Mouse (Mus musculus) thymus, postnatal 0 days (tissue): ENCODE data around the gene Bcorl1. TPM values are rescaled to one million over a fixed set of nuclear protein-coding genes. Genes with fewer than 3 reads are reported as not detected.

ENCODE experiments used
- DNase-seq: peaks from one replicate; pipeline ENCODE4 v3.0.0-alpha.2; 2015; ENCODE audit warnings: low spot score
- polyA plus RNA-seq: library from polyadenylated mRNA; unstranded; fragments of >200 nt; fragmentation: Nextera tagmentation; extraction: Ambion mirVana; gene quantifications from 2 replicates; pipeline ENCODE4 v1.2.1, GENCODE M21; 2015

Gene Bcorl1
- polyA plus RNA-seq, 1 experiment from 2014 or later, result 1.8 TPM

DNA sequence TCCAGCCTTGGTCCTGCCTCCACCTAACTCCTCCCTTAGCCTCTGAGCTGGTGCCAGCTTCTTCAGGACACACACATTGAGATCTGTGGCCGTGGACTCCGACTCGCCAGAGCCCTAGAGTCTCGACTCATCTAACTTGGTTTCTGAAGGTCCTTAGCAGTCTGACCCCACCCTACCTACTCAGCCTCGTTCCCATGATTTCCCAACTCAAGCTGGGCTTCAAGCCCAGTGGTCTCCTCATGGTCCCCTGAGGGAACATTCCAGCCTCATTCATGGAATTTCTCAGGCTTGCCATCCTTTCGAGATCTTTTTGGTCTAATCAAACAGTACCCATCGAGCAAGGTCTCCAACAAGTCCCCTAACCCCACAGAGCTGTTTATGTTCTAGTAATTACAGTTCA lies 100.8 kb downstream of the Bcorl1 start:
- no peak for DNase-seq

DNA sequence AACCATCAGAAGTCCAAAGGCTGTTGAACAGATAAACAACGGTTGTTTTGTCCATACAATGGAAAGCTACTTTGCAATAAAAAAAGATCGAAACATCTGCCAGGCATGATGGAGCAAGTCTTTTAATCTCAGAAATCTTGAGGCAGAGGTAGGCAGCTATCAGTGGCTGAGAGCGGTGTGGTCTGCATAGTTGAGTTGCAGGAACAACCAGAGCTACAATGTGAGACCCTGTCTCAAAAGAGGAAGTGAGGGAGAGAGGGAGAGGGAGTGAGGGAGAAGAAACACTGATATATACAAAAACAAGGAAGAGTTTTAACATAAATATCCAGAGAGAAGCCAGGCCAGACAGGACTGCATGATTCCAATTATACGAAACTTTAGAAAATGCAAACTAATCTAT lies 103.5 kb downstream of the Bcorl1 start:
- no peak for DNase-seq

DNA sequence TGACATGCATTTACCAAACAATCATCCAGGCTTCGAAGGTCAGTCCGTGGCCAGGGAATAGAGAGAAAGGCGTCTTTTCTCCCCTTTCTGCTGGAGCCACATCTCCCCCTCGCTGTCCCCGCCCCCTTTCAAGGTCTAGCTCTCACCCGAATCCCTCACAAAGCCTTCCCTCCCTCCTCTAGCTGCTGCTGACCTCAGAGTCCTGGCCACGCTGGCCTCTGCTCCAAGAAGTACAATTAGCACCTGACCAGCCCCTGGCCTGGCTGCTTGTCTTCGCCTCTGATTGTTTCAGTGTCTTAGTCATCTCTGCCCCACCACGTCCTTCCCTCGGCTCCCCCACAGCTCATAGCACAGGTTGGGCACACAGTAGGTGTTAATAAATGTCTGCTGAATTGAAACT lies 108.5 kb downstream of the Bcorl1 start:
- no peak for DNase-seq

DNA sequence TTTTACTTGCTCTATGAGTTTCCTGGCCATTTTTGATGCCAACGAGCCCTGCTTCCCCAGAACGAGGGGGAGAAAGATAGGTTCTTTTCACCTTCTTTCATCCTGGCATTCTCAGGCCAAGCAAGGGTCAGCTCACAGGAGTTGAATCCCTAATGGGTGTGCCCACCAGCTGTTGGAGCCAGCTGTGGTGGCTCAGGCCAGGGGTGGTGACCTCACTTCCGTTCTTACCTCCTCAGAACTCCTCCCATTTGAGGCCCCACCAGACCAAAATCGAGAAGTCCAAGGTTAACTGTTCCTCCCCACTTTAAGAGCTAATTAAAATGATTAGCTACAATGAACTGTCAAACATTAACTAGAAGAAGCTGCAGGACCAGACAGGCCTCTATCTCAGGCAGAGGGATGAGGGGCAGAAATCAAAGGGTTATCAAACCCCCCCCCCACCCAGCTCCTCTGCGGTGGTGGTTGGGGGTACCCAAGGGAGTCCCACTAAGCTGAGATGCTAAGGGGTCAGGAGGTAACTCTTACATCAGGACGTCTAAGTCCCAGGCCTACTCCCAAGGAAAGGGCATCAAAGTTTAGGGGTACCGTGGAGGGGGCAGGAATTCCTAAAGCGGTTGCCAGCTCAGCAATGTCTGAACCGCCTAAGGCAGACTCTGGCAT lies 111.2 kb downstream of the Bcorl1 start:
- DNase-seq, result peak; percentile 34

DNA sequence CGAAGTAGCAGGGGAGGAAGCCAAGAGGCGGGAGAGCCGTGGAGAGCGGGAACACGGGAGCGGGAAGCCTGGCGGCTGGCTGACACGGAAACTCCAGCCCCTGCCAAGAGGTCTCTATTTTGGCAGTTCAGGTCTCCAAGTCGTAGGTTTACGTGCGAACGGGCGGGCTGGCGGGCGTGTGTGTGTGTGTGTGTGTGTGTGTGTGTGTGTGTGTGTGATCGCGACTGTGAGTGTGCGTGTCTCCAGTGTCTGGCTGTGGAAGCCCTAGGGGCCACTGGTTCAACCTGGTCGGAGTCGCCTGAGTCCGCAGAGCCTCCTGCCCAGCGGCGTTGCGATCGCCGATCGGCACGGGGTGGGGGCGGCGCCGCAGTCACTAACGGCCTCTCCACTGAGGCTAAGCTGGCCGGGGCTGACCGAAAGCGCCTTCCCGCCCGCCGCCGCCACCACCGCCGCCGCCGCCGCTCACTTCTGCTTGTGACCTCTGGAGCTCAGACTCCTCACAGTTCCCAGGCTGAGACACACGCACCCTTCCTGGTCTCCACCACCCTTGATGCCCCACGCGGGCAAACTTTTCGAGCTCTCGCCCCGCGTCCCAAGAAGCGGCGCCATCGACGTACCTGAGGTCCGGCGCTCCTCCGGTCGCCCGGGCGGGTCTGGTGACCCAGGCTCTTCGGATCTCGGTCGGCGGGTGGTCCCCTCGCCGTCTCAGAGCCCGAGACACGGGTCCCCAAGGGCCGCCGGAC lies 111.9 kb downstream of the Bcorl1 start:
- no peak for DNase-seq

DNA sequence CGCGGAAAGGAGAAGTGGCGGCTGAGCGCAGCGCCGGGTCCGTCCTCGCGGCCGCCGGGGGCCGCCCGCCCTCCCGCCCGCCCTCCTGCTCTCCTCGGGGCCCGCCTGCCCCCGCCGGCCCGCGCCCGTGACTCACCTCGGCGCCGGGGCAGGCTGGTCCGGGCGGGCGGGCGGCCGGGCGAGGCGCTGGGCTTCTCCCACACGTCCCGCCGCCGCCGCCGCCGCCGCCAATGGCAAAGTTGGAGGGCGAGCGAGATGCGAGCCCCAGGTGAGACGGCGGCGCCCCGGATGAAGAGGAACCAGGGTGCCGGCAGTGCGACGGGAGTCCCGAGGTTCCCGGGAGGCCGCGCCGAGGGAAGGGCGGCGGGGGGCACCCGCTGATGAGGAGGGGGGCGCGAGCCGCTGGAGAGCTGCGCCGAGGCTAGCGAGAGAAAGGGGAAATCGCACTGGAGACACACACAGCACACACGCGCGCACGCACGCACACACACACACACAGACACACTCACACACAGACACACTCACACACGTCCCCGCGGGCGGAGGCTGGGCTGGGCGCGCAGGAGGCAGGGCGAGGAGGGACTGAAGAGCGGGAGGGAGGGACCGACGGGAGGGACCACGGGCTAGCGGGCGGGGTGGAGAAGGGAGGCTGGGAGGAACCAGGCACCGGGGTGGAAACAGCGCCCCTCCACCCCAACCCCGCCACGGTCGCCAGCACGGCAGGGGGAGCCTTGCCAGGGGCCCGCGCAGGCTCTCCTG lies 112.8 kb downstream of the Bcorl1 start:
- peak; percentile 80 for DNase-seq

DNA sequence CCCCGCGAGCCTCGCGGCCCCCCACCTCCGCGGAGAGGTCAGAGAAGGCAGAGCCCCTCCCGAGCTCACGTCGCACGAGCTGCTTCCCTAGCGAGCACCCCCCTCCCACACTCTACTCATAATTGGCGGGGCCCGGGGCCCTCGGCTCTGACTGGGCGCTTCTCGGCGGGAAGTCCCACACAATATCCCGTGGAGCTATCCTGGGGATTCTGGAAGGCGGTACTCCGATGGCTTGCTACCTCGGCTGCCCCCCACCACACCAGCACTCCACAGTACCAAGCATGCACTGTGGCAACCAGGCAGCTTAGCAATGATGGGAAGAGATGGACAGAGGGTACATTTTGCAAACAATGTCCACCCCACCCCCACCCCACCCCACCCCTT lies 113.3 kb downstream of the Bcorl1 start:
- no peak for DNase-seq

DNA sequence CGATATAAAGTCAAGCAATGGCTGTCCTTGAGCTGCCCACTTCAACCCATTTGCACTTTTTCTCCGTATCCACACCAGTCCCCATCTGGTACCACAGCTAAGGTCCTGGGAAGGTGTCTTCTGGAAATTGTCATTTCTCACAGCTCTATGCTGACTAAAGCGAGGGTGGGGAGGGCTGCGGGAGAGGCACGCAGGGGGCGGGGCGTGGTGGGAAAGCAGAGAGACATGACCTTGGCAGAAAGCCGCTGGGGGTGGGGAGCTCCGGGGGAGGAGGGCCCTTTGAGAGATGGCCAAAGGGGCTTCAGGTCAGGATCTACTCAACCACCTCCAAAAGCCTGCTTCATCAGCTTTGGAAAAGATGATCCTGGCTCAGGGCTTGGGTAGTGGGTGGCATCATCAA lies 113.9 kb downstream of the Bcorl1 start:
- peak; percentile 40 for DNase-seq

DNA sequence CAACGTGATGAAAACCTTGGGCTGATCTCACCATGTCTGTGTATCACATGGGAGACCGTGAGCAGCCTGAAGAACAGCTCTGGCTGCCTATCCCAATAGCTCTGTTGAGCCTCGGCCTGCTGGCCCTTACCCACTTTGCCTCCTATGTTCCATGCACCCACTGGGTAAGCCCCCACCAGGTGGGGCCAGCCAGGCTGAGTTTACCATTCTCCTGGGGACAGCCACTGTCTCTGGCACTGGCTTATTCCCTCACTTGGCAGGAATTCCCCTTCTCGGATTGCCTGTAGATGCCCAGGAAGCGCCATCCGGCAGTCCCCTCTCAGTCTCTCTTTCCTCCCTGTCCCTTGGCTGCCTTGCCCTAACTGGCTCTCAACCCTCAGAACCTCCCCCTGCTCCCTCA lies 115.8 kb downstream of the Bcorl1 start:
- no peak for DNase-seq

Other genes with a start within 250 kb of the Bcorl1 start
- gene Xpnpep2, start 232.6 kb upstream of the Bcorl1 start, polyA plus RNA-seq, result 0.46 and 0.55 TPM in 2 replicates
- 240 and 251 TPM in 2 replicates for gene Sash3, start 194.9 kb upstream of the Bcorl1 start, polyA plus RNA-seq
- gene Zdhhc9, start 132.5 kb upstream of the Bcorl1 start, polyA plus RNA-seq, result 3.0 and 4.1 TPM in 2 replicates
- 26.8 and 27.3 TPM in 2 replicates for gene Utp14a, start 84.5 kb upstream of the Bcorl1 start, polyA plus RNA-seq
- gene Elf4, start 121.8 kb downstream of the Bcorl1 start, polyA plus RNA-seq, result 9.9 TPM in 2 replicates
- 53.4 and 53.8 TPM in 2 replicates for gene Aifm1, start 172.2 kb downstream of the Bcorl1 start, polyA plus RNA-seq
- 7.3 and 8.7 TPM in 2 replicates for gene Rab33a, start 177.9 kb downstream of the Bcorl1 start, polyA plus RNA-seq